In genomic region chr4:95153737-95154287, GRCm38 (mm10) we compare ENCODE assay signal across 9 mouse cellular contexts.
DNase-seq lines count a peak whose midpoint lies in the region; ATAC-seq and TF ChIP-seq lines count a peak whose summit lies in the region.
"Had no signal": no experiment of that assay in that cellular context is flagged by ENCODE, and none has a peak within 500 bp of the region (broad histone marks: within the 10 kb centered on the region; RNA-seq: fewer than 3 reads in every experiment).

No protein-coding gene starts in this region.

- H3K36me3 ChIP-seq in G1E (replicated peaks) = no peaks in the 10 kb centered on the region
- H3K36me3 ChIP-seq in kidney, adult 2 months (ENCODE audit: control insufficient read depth, insufficient read depth, low read length) = no peaks in the 10 kb centered on the region
- H3K36me3 ChIP-seq in lung, embryonic 15.5 days = no peaks in the 10 kb centered on the region

- no peak overlapping the region for H3K4me2 ChIP-seq in lung, embryonic 15.5 days

- no peaks in the 10 kb centered on the region for H3K9me3 ChIP-seq in G1E (replicated peaks)
- no peaks in the 10 kb centered on the region for H3K9me3 ChIP-seq in lung, embryonic 15.5 days

- ATAC-seq in G1E (ENCODE audit: extremely low read depth, insufficient number of reproducible peaks, low FRiP score, poor library complexity, severe bottlenecking) = no peak
- peak; percentile 89 for ATAC-seq in lung, embryonic 15.5 days (ENCODE audit: borderline replicate concordance, extremely low read depth, low FRiP score, low TSS enrichment)
- no peak for ATAC-seq in inflammation-experienced regulatory T-cells, adult 6 months

- H3K4me1 ChIP-seq in G1E (ENCODE audit: insufficient read depth, low read depth, low read length) = peaks cover 66% of the 10 kb centered on the region
- H3K4me1 ChIP-seq in kidney, adult 2 months (ENCODE audit: control insufficient read depth, insufficient read depth, low read length) = no peaks in the 10 kb centered on the region
- peaks cover 52% of the 10 kb centered on the region for H3K4me1 ChIP-seq in lung, embryonic 15.5 days

- no peak for DNase-seq in G1E (ENCODE audit: low spot score)
- peak; percentile 40 for DNase-seq in embryo, embryonic 9.5 days (ENCODE audit: extremely low spot score)
- DNase-seq in heart, adult 9 months (ENCODE audit: low spot score in 2 of 2) = peak; percentile 86 to 95
- peak; percentile 88 for DNase-seq in kidney, adult 2 months
- DNase-seq in right cerebral cortex, postnatal 4 days = no peak
- DNase-seq in urinary bladder, postnatal 10 days (ENCODE audit: low spot score) = no peak

- no peak for TF ChIP-seq POLR2A in kidney, adult 2 months (IDR thresholded peaks at IDR 0.05; ENCODE audit: low read depth, low read length)

- no peaks in the 10 kb centered on the region for H3K27me3 ChIP-seq in G1E (ENCODE audit: insufficient read depth, low read length)
- H3K27me3 ChIP-seq in kidney, adult 2 months (replicated peaks; ENCODE audit: control insufficient read depth, insufficient read depth, low read length) = no peaks in the 10 kb centered on the region
- no peaks in the 10 kb centered on the region for H3K27me3 ChIP-seq in lung, embryonic 15.5 days

- H3K9ac ChIP-seq in lung, embryonic 15.5 days = no peak overlapping the region

- peak overlapping the region; percentile 38; the same call in 1 of the 2 replicates for H3K4me3 ChIP-seq in G1E (ENCODE audit: low read depth, low read length)
- H3K4me3 ChIP-seq in kidney, adult 2 months (ENCODE audit: insufficient read depth, low read depth, low read length) = no peak overlapping the region
- H3K4me3 ChIP-seq in lung, embryonic 15.5 days = no peak overlapping the region

- WGBS in kidney, adult 2 months = 32% methylated on average over 6 of the region's 6 CpGs
- 18% methylated on average over 6 of the region's 6 CpGs for WGBS in lung, embryonic 15.5 days

- no peak for TF ChIP-seq CTCF in G1E (IDR thresholded peaks at IDR 0.05; ENCODE audit: low read depth, low read length)
- no peak for TF ChIP-seq CTCF in kidney, adult 2 months (conservative IDR thresholded peaks at IDR 0.05; ENCODE audit: insufficient read depth, insufficient read length, low read depth, low read length)

- H3K27ac ChIP-seq in kidney, adult 2 months (ENCODE audit: insufficient read depth, low read depth, low read length) = peak overlapping the region; percentile 67
- peak overlapping the region; percentile 84 for H3K27ac ChIP-seq in lung, embryonic 15.5 days
- H3K27ac ChIP-seq: macrophage had no signal

Comparison
In these comparisons a context has a peak if more than half of its experiments do, and no peak if none do; other contexts are left out.
1. DNase-seq: peak in embryo, embryonic 9.5 days (single experiment), heart, adult 9 months (2 of 2) and kidney, adult 2 months (single experiment); none in G1E (single experiment), right cerebral cortex, postnatal 4 days (single experiment) and urinary bladder, postnatal 10 days (single experiment).